Mouse (Mus musculus): ENCODE measurements around the gene Osm.

Osm gene

DNA sequence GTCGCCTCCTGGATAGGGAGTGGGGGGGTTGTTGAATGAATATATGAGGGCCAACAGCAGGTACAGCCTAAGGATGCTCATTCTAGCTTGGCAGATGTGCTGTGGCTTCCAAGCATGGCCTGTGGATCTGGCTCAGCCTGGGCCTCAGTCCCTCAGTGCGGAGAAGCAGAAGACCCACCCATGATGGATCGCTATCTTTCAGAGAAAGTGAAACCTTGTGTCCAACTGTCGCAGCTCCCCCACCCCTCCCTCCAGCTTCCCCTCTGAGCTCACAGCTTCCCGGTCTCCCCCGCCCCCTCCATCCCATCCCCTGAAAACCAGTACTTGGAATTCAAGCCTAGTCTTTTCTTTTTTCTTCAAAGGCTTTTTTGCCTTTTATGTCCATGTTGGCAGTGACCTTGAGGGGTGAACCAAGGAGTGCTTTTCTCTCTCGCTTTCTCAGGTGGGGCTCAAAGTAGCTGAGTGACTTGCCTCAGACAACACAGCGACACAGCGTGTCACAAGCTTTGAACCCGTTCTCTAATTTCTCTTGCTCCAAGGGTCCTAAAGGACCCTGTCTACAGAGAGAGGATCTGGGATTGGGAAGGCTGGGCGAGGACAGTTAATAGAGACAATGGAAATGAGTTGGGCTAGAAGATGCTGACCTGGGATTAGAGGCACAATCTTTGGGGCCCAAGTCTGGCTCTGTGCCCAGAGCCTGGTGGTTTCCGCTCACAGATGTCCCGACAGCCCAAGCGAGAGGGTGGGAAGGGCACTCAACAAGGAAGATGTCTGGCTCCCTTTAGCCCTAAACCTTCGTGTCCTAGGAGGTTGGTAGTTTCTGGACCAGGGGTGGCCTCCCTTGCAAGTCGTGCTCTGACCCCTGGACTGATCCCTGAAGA lies at the start of gene Osm:
Gene Osm (plus strand): TSS at position 756 of the 881 bp plus-strand sequence.
- peak; percentile 66 to 74 for DNase-seq (ENCODE audit: low spot score in 2 of 2)

DNA sequence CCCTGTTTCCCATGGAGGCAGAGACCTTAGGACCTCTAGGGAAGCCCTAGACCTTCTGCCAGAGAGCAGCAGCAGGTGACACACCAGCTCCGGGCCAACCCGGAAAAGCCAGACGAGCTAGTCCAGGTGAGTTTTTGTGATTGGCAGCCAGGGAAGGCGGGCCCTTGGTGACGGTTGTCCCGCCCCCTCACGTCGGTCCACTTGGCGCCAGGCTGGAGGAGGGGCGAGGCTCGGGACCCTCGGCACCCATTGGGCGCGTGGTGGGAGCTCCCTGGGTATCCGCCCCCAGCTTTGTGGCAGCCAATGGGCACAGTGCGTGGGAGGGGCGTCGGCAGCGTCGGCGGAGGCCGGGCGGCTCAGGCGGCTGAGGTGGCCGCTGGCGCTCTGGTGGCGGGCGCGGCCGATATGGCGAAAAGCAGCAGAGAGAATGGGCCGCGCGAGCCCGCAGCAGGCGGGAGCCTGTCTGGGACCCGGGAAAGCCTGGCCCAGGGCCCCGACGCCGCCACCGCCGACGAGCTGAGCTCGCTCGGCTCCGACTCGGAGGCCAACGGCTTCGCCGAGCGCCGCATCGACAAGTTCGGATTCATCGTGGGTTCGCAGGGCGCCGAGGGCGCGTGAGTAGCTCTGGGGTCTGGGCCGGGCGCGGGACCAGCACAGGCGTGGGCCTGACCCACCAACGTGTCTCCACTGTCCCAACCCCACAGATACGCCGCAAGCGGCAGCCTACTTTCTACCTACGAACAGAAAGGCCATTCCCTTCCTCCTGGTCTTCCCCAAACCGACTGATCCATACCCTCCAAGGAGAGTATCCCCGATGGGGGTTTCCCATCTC lies 49.5 kb upstream of the Osm start, which contains the start of gene Tbc1d10a:
Gene Tbc1d10a (plus strand): TSS at position 304 of the 832 bp plus-strand sequence.
- peak; percentile 99 for DNase-seq (ENCODE audit: low spot score in 2 of 2)

DNA sequence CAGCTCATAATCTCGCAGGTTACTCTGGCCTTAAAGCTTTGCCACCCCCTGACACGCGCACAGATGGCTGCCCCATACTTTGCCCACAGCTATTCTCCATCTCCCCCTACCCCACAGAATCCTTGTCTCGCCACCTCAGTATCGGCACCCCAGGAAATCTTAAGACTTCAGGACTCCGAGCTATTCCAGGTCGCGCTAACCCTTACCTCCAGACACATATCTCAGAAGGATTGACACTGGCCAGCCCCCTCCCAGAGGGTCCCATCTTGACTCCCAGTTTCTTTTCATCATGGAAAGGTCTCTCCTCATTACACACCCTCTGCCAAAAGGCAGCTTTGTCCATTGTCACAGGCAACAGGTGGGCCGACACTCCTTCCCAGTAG lies 48.9 kb upstream of the Osm start:
- DNase-seq (ENCODE audit: low spot score in 2 of 2) = no peak

DNA sequence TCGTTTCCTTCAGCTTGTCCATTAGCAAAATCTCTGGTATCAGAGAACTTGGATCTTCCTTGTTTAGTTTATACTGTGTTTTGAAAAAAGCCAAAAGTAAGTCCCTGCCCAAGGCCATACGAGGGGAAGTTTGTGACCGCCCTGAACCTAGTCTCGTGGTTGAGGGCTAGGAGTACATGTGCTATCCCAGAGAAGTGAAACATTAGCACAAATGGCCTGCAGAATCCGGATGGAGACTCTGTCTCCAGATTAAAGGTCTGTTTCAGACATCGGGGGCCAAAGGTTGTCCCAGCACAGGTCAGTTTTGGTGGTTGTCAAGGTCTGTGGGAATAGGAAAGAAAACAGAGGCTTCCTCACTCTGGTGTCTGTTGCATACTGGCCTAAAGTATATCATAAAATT lies 47.0 kb upstream of the Osm start:
- no peak for DNase-seq (ENCODE audit: low spot score in 2 of 2)

DNA sequence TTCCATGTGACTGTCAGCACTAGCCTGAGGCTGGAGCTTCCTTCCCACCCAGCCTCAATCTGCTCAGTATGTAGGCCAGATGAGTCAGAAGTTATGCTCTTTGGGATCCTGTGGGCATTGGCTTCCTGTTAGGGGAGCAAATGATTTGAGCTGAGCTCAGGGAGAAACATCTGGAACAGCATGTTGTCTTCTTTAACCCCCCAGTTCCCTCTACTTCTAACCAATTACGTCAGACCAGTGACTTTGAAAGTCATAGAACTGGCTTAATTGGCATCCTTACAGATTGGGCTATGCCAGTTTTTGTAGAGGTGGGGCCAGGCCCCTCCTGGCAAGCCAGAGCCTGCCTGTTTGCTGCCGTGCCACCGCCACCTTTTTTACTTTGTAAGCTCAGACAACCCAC lies 45.5 kb upstream of the Osm start:
- no peak for DNase-seq (ENCODE audit: low spot score in 2 of 2)

DNA sequence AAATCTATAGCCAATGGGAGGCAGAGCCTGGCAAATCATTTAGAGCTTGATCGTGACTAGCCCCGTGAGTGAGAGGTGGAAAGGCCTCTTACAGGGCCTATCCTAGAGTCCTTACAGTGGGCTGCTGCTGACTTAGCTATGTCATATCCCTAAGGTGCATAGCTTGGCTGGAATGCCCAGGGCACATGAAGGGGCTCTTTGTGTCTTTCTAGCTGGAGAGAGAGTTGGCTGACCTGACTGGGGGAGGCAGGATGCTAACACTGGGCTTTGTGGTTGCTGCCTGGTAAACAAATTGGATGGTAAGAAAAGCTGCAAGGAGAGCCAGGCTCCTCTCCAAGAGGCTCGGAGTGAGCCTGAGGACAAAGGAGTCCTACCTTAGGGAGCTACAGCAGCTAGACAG lies 43.5 kb upstream of the Osm start:
- DNase-seq (ENCODE audit: low spot score in 2 of 2) = no peak

DNA sequence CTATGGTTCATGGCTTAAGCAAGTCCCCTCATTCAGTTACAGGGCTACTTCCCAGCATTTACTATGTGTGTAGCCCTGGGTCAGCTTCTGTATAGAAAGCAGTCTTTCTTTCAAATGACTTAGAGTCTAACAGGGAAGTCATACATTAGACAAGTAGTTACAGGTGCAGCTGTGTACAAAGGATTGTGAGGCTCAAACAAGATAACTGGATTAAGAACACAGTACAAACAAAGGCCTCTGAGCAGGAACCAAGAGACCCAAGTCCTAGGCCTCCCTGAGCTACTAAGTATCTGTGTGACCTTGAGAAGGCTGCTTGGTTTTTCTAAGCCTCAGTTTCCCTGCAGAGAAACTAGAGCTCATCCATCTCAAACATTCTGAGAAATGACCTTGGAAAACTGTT lies 42.8 kb upstream of the Osm start:
- no peak for DNase-seq (ENCODE audit: low spot score in 2 of 2)

DNA sequence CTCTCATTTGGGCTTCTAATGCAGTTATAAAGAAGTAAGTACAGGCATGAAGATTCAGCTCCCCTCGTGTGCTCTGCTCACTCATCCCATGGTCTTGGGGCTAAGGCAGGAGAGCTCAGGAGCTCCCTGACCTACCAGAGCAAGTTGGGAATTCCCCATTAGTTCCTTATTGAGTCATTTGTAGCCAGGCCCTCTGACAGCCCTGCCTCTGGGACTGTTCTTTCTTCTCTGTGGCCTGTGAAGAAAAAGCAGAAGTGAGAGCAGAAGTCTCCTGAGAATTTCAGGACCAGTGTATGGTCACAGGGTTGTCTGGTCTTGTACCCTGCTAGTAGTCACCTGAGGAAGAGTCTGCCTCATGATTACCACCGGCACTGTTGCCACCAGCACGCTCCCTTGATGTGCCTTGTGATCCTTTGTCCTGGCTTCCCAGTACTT lies 40.6 kb upstream of the Osm start:
- DNase-seq (ENCODE audit: low spot score in 2 of 2) = peak; percentile 83 to 88

DNA sequence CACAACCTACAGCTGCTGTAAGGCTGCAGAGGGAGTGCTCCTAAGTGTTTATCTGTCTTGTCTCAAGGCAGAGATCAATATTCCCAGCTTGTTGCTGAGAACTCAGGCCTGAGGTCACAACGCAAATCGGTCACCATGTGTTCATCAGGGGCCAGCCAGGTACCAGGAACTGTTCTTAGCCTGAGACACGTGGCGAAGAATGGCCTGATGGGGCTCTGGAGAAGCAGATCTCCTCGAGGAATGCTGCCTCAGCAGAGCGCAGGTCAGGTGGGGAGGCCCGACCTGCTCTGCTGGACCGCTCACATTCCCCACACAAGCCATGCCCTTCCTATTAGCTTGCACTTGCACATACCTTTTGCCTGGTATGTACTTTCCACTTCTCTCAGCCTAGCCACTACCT lies 39.6 kb upstream of the Osm start:
- no peak for DNase-seq (ENCODE audit: low spot score in 2 of 2)

DNA sequence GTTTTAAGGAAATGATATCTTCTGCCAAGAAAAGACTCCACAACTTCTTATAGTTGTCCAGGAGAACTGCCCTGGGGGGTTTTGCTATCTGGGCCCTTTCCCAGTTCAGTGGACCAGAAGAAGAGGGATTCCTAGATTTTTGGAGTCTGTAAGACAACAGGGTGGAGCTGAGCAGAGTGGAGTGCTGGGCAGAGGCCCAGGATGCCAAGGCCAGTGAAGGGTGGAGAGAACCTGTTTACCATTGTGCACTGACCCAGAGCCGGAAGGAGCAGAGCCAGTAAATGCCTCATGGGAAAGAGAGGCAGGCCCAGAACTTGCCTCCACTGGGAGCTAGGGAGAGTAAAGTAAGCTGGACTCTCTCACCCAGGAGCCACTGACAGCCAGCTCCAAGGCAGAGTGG lies 38.5 kb upstream of the Osm start:
- peak in 1 of 2 experiments; percentile 31 for DNase-seq (ENCODE audit: low spot score in 2 of 2)

DNA sequence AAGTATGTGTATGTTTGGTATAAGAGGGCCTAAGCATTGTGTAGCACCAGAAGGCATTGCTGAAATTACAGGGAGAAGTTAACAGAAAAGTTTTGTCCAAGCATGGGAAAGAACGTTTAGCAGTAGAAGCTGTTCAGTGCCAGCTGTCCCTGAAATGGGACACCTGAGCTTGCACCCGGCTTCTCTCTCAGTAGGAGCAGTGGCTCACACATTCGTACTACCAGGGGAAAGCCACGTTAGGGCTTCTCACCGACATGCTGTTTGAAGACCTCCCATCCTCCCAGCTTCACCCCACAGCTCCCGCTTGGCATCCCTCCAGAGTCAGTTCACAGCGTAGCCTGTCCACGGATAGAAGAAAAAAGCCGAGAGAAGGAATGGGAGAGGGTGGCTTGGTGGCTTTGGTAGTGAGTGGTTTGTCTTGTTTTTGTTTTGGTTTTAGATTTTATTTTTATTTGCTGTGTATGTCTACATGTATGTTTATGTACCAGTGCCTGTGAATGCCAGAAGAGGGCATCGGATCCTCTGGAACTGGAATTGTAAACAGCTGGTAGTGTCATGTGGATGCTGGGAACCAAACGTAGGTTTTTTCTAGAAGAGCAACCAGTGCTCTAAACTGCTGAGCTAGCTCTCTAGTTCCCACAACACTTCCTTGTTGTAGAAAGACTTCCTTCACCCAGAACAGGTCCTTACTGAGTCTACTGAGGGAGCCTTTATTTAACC lies 34.1 kb upstream of the Osm start:
- no peak for DNase-seq (ENCODE audit: low spot score in 2 of 2)

DNA sequence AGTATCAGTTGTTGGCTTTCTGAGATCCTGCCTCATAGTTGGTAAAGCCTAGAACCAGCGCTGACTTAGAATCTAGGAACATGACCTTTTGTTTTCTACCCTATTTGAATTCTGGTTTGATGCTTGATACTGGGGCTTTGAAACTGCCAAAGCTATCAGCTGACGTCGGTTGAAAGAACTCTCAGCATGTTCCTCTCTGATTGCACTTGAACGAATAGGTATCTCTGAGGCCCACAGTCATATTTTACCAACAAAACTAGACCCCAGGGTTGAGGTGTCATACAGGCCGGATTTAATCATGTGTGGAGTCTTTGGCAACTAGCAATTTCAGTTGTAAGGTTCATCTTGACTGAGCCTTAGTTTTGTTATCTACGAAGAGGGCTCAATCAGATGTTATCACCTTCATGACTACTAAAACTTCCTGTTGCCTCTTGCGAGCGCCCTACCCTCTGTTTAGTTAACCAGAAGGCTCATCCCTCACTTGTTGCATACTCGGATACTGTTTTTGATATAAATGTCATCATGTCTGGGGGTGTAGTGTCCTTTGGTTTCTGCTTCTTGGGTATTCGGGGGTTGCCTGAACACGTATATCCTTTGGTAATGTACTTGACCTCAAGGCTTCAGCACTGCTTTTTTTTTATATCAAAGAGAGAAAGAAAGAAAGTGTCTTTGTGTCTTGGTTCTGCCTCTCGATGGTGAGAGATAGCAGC lies 33.1 kb upstream of the Osm start:
- DNase-seq (ENCODE audit: low spot score in 2 of 2) = no peak

DNA sequence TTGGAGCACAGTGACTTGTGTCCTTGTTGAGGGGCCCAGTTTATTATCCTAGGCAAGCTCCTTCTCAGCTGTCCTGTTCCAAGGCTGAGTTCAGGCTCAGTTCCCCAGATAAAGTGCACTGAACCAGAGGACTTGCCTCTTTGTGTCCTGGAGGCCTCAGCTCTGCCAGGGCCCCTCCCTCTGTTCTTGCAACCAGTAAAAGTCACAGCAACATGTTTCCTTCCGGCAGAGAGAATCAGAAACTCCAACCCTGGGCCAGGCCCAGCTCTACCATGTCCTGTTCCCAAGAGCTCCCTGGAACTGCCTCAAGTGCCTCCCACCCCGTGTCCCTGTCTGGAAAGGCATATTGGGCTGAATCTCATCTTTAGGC lies 32.5 kb upstream of the Osm start:
- peak; percentile 53 to 60 for DNase-seq (ENCODE audit: low spot score in 2 of 2)

DNA sequence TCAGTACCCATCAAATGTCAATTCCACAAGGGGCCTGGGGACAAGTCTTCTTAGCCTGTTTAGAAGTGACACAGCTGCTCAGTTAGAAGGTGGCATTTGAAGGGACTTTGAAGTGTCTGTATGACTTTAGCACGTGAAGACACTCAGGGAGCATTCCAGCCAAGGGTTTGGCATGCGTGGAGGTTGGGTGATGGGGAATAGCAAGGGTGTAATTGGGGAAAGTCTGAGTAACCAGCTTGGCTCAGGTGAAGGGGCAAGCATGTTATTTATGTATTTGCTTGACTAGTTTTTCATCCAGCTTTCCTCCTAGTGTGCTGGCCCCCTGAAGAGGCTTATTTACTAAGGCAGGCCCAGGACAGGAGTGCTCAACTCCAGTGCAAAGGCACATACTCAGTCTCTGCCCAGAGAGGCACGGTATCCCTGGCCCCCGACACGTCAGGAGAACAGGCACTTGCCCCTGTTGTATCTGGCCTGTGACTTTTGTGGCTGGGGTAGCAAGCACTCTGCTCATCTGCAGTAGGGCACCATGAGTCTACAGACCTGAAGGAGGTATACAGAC lies 31.0 kb upstream of the Osm start:
- no peak for DNase-seq (ENCODE audit: low spot score in 2 of 2)

DNA sequence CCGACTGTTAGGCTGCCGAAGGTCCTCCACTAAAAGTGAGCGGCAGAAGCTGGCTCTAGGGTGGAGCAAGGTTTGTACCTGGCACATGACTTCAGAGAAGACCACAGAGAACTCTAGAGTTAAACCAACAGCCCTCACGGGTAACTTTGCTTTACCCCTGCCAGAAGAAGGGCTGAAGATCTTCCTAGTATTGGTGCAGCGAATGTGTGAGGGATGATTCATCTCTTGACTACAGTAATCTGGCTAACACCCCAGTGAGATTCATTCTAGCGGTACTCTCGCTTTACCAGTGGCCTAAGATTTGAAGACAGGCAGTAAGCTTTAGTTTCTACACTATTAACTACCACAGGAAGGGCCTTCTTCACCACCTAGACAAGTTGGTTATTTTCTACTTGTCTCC lies 30.3 kb upstream of the Osm start:
- no peak for DNase-seq (ENCODE audit: low spot score in 2 of 2)

DNA sequence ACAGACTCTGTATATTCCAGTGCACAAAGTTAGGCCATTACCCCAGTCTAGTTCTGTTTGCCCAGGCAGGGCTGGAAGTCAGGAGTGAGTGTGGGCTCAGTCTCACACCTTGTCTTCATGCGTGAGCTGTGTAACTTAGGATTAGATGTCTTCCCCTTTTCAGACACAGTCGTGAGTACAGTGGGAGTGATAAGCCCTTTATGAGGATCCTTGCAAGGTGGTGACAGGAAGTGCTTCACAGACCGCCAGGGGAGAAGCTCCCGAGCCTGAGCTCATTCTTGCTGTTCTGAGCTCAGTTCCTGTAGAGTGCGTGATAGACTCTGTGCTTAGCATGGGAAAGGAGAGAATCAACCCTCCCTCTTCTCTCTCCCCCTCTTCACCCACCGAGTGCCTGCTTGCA lies 29.7 kb upstream of the Osm start:
- no peak for DNase-seq (ENCODE audit: low spot score in 2 of 2)

DNA sequence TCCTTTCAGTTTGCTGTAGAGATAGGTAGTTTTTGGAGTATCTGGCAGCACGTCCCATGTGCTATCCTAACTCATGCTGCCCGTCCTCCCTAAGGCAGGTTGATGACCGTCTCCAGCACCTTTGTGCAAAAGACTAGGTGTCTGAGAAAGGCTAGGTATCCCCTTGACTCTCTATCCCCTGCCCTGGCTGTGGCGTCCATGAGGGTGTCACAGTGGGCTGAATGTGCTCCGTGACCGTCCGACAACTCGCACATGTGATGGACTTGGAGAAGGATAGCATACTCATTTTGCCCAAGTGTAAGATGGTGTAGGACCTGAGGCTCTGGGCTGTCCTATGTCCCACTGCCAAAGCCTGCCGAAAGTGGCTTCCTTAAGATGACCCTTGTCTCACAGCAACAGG lies 28.6 kb upstream of the Osm start:
- DNase-seq (ENCODE audit: low spot score in 2 of 2) = no peak

DNA sequence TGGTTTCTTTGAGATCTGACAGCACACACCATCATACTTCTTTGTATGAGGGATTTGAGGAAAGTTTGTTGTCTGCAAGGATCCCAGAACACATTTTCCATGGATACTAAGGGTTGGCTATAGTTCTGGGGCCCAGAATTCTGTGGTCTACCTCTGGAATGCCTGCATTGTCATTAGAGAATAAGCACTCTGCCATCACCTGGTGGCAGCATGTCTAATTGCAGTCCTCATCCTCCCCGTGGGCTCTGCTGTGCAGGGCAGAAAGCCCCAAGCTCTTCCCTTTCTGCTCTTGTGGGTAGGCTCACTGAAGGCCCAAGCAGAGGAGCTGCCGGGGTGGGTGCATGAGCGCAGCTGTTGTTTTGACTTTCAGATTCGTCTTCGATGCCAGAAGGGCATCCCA lies 26.7 kb upstream of the Osm start:
- peak in 1 of 2 experiments; percentile 25 for DNase-seq (ENCODE audit: low spot score in 2 of 2)

DNA sequence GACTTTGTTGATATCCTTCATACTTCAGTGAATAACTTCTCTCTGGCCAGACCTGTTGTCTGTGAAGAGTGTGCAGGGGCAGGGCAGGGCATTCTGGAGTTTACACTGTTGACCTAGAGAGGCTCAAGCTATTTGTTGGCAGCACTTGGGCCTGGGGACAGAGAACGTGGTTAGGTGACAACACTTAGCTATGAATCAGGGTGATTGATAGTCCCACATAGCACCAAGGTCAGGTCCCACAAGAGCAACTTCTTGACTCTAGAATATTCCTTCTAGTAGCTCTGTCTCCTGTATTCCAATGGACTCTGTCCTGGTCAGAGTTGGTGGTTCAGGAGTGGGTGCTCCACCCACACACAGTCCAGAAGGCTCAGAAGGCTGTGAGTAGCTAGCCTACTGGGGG lies 25.4 kb upstream of the Osm start:
- no peak for DNase-seq (ENCODE audit: low spot score in 2 of 2)

DNA sequence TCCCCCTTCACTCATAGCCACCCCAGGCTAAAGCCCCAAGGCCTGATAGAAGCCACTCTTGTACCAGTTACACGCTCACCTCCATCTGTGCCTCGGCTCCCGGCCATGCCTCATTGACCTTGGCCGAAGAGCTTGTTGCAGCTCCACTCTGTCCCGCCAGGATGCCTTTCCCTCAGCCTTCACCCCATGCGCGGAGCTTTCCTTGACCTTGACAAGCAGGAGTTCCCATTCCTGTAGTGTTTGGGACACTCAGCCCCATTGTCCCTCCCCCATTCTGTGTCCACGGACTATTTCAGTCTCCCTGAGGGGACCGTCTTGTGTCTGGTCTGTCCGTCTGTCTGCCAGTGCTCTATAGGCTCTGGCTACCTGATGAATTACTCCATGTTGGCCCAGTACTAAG lies 23.1 kb upstream of the Osm start:
- DNase-seq (ENCODE audit: low spot score in 2 of 2) = no peak

DNA sequence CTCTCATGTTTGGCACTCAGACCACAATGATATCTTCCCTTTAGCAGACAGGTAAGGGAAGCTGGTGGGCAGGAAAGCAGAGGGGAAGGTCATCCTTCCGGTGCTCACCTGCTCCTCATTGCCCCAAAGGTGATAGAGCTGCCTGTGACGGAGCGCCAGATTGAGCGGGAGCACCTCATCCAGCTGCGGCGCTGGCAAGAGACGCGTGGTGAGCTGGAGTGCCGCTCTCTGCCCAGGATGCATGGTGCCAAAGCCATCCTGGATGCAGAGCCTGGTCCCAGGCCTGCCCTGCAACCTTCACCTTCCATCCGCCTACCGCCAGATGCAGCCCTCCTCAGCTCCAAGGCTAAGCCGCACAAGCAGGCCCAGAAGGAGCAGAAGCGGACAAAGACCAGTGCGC lies 21.6 kb upstream of the Osm start:
- DNase-seq (ENCODE audit: low spot score in 2 of 2) = no peak
